Comparison of ENCODE assay signal across 9 mouse cellular contexts in genomic region chr14:121696429-121697118, GRCm38 (mm10).
A peak's percentile ranks its signal among the peaks of the same experiment; 100 is the strongest.
DNase-seq lines count a peak whose midpoint lies in the region; ATAC-seq lines count a peak whose summit lies in the region.
"Had no signal": no experiment of that assay in that cellular context is flagged by ENCODE, and none has a peak within 500 bp of the region (broad histone marks: within the 10 kb centered on the region; RNA-seq: fewer than 3 reads in every experiment).

No protein-coding gene starts in this region.

- WGBS in heart, embryonic 16.5 days, result 57% methylated on average over 8 of the region's 8 CpGs
- WGBS in embryonic facial prominence, embryonic 15.5 days, result 69% methylated on average over 8 of the region's 8 CpGs

- no peak overlapping the region for H3K27ac ChIP-seq in heart, embryonic 16.5 days (ENCODE audit: low read length)
- no peak overlapping the region for H3K27ac ChIP-seq in embryonic facial prominence, embryonic 15.5 days (replicated peaks)

- H3K4me2 ChIP-seq in heart, embryonic 16.5 days (ENCODE audit: low read depth, low read length), result peak overlapping the region; percentile 73
- peak overlapping the region; percentile 40 for H3K4me2 ChIP-seq in embryonic facial prominence, embryonic 15.5 days (replicated peaks)

- H3K4me1 ChIP-seq in heart, embryonic 16.5 days (ENCODE audit: control insufficient read depth, insufficient read depth, low read length), result peaks cover 11% of the 10 kb centered on the region
- peaks cover 23% of the 10 kb centered on the region for H3K4me1 ChIP-seq in embryonic facial prominence, embryonic 15.5 days

- no peaks in the 10 kb centered on the region for H3K27me3 ChIP-seq in heart, embryonic 16.5 days (ENCODE audit: control insufficient read depth, insufficient read depth, low read length)
- no peaks in the 10 kb centered on the region for H3K27me3 ChIP-seq in embryonic facial prominence, embryonic 15.5 days

- peak overlapping the region; percentile 26; the same call in 1 of the 2 replicates for H3K9ac ChIP-seq in heart, embryonic 16.5 days (ENCODE audit: low read length)
- no peak overlapping the region for H3K9ac ChIP-seq in embryonic facial prominence, embryonic 15.5 days

- no peaks in the 10 kb centered on the region for H3K9me3 ChIP-seq in heart, embryonic 16.5 days (replicated peaks; ENCODE audit: control insufficient read depth, low read length)
- H3K9me3 ChIP-seq in embryonic facial prominence, embryonic 15.5 days (replicated peaks), result no peaks in the 10 kb centered on the region

- no peaks in the 10 kb centered on the region for H3K36me3 ChIP-seq in heart, embryonic 16.5 days (ENCODE audit: control insufficient read depth, insufficient read depth)
- no peaks in the 10 kb centered on the region for H3K36me3 ChIP-seq in embryonic facial prominence, embryonic 15.5 days

- DNase-seq in heart, adult 9 months (ENCODE audit: low spot score in 2 of 2), result no peak
- peak; percentile 30 for DNase-seq in CD4-positive, CD25-positive, alpha-beta regulatory T cell, adult 2 months (ENCODE audit: low read depth, low spot score)
- no peak for DNase-seq in right cerebral cortex, postnatal 36 days (ENCODE audit: low spot score in 2 of 2)
- DNase-seq in layer of hippocampus, adult 9-11 months, result no peak
- DNase-seq in frontal cortex, postnatal 36 days (ENCODE audit: low spot score in 2 of 2), result no peak

- H3K4me3 ChIP-seq in heart, embryonic 16.5 days (ENCODE audit: low read length), result peak overlapping the region; percentile 55
- peak overlapping the region; percentile 35; the same call in 1 of the 2 replicates for H3K4me3 ChIP-seq in embryonic facial prominence, embryonic 15.5 days (replicated peaks)
- H3K4me3 ChIP-seq: megakaryocyte, embryonic 14.5 days had no signal

- ATAC-seq in heart, embryonic 16.5 days (replicated peaks; ENCODE audit: extremely low read depth, insufficient read depth, low FRiP score), result no peak
- no peak for ATAC-seq in embryonic facial prominence, embryonic 15.5 days (ENCODE audit: insufficient number of reproducible peaks, low FRiP score, low TSS enrichment, low read depth)
- 0 out of 2 replicates have a peak, but pooled peaks have one; percentile 14 for ATAC-seq in megakaryocyte progenitor cell, adult 5-6 weeks (replicated peaks; ENCODE audit: poor library complexity)
